Mouse (Mus musculus) MEL (cell line): ENCODE data around the gene Tm4sf1. TPM values are rescaled to one million over a fixed set of nuclear protein-coding genes. Genes with fewer than 3 reads are reported as not detected.

Experiments
- DNase-seq: peaks from one replicate; pipeline ENCODE4 v3.0.0; 2011; ENCODE audit warnings: low read depth, low spot score
- H3K27ac ChIP-seq: 2 replicates; pipeline ENCODE4 v1.5.1; 2012; ENCODE audit warnings: low read depth, mild to moderate bottlenecking, control low read depth, low read length, moderate library complexity; ENCODE audit not compliant: control insufficient read depth
- H3K27me3 ChIP-seq, 2 experiments: fragments of 150-350 bp in 1 of 2; sonication (generic) in 1 of 2; 2 replicates each; pipeline ENCODE4 v1.6.1; 2012; ENCODE audit warnings: low read length in 2 of 2, mild to moderate bottlenecking in 2 of 2, improper control_type of control experiment in 1 of 2, moderate library complexity in 1 of 2; ENCODE audit not compliant: insufficient read depth in 2 of 2, control insufficient read depth in 1 of 2
- H3K36me3 ChIP-seq, 2 experiments: 2 replicates each; pipeline ENCODE4 v1.6.1; 2012 to 2014; ENCODE audit warnings: low read length in 2 of 2, improper control_type of control experiment in 1 of 2, inconsistent platforms in 1 of 2, mild to moderate bottlenecking in 1 of 2; ENCODE audit not compliant: insufficient read depth in 2 of 2, control insufficient read depth in 1 of 2
- H3K4me1 ChIP-seq, 2 experiments: fragments of 150-350 bp in 1 of 2; sonication (generic) in 1 of 2; 2 replicates each; pipeline ENCODE4 v1.6.1; 2012; ENCODE audit warnings: low read length in 2 of 2, improper control_type of control experiment in 1 of 2, mild to moderate bottlenecking in 1 of 2; ENCODE audit not compliant: insufficient read depth in 2 of 2, control insufficient read depth in 1 of 2
- H3K4me3 ChIP-seq, 2 experiments: fragments of 150-350 bp in 1 of 2; sonication (generic) in 1 of 2; 2 replicates each; pipeline ENCODE4 v1.5.1; 2012; ENCODE audit warnings: low read depth in 2 of 2, low read length in 2 of 2, mild to moderate bottlenecking in 2 of 2, moderate library complexity in 2 of 2, control low read depth in 1 of 2, improper control_type of control experiment in 1 of 2; ENCODE audit not compliant: control insufficient read depth in 1 of 2, insufficient read depth in 1 of 2
- H3K79me2 ChIP-seq: 2 replicates; pipeline ENCODE4 v1.6.1; 2012; ENCODE audit warnings: mild to moderate bottlenecking, low read length, moderate library complexity; ENCODE audit not compliant: control insufficient read depth, poor library complexity, insufficient read depth
- H3K9ac ChIP-seq: 2 replicates; pipeline ENCODE4 v1.6.1; 2012; ENCODE audit warnings: low read depth, mild to moderate bottlenecking, control low read depth, low read length, moderate library complexity; ENCODE audit not compliant: control insufficient read depth, poor library complexity, severe bottlenecking
- H3K9me3 ChIP-seq: fragments of 150-350 bp; sonication (generic); replicated peaks from 2 replicates; pipeline ENCODE4 v1.6.1; 2012; ENCODE audit warnings: mild to moderate bottlenecking, low read length, improper control_type of control experiment, moderate library complexity; ENCODE audit not compliant: insufficient read depth
- CHD2 ChIP-seq: IDR thresholded peaks from 2 replicates; pipeline ENCODE4 v1.6.1; 2011; ENCODE audit warnings: low read length, improper control_type of control experiment
- CTCF ChIP-seq, 3 experiments: IDR thresholded peaks in 2 of 3; conservative IDR thresholded peaks in 1 of 3; 2 replicates each; pipeline ENCODE4 v1.5.1; 2011 to 2012; ENCODE audit warnings: low read length in 3 of 3, low read depth in 2 of 3, mild to moderate bottlenecking in 2 of 3, improper control_type of control experiment in 1 of 3, inconsistent platforms in 1 of 3, mixed read lengths in 1 of 3, moderate library complexity in 1 of 3; ENCODE audit not compliant: control insufficient read depth in 1 of 3, insufficient read depth in 1 of 3, poor library complexity in 1 of 3, severe bottlenecking in 1 of 3
- E2F4 ChIP-seq: IDR thresholded peaks from 2 replicates; pipeline ENCODE4 v1.6.1; 2011; ENCODE audit warnings: low read depth, low read length, improper control_type of control experiment, borderline replicate concordance
- ELF1 ChIP-seq: IDR thresholded peaks from 2 replicates; pipeline ENCODE4 v1.6.1; 2014; ENCODE audit warnings: low read depth, mild to moderate bottlenecking, inconsistent platforms, low read length, improper control_type of control experiment, moderate library complexity
- GATA1 ChIP-seq: IDR thresholded peaks from 2 replicates; pipeline ENCODE4 v1.6.1; 2011; ENCODE audit warnings: low read depth, low read length, improper control_type of control experiment
- JUND ChIP-seq: IDR thresholded peaks from 2 replicates; pipeline ENCODE4 v1.6.1; 2011; ENCODE audit warnings: low read depth, mild to moderate bottlenecking, improper control_type of control experiment, low read length
- KAT2A ChIP-seq: conservative IDR thresholded peaks from 2 replicates; pipeline ENCODE4 v1.6.1; 2012; ENCODE audit warnings: low read depth, low read length, improper control_type of control experiment, inconsistent platforms
- MAFK ChIP-seq: IDR thresholded peaks from 2 replicates; pipeline ENCODE4 v1.6.1; 2011; ENCODE audit warnings: low read depth, mild to moderate bottlenecking, low read length, improper control_type of control experiment, borderline replicate concordance
- MAZ ChIP-seq: IDR thresholded peaks from 2 replicates; pipeline ENCODE4 v1.6.1; 2012; ENCODE audit warnings: low read depth, mild to moderate bottlenecking, inconsistent platforms, low read length, improper control_type of control experiment
- MEF2A ChIP-seq: IDR thresholded peaks from 2 replicates; pipeline ENCODE4 v1.6.1; 2014; ENCODE audit warnings: low read depth, mild to moderate bottlenecking, inconsistent platforms, low read length, improper control_type of control experiment; ENCODE audit not compliant: poor library complexity, insufficient replicate concordance, severe bottlenecking; ENCODE audit errors: extremely low read depth
- MXI1 ChIP-seq: IDR thresholded peaks from 2 replicates; pipeline ENCODE4 v1.6.1; 2011; ENCODE audit warnings: mild to moderate bottlenecking, low read depth, low read length, improper control_type of control experiment
- MYB ChIP-seq: IDR thresholded peaks from 2 replicates; pipeline ENCODE4 v1.6.1; 2011; ENCODE audit warnings: mild to moderate bottlenecking, low read depth, low read length, improper control_type of control experiment
- NELFE ChIP-seq: IDR thresholded peaks from 2 replicates; pipeline ENCODE4 v1.6.1; 2011; ENCODE audit warnings: low read depth, low read length, improper control_type of control experiment
- NRF1 ChIP-seq: IDR thresholded peaks from 2 replicates; pipeline ENCODE4 v1.6.1; 2014; ENCODE audit warnings: low read depth, mild to moderate bottlenecking, inconsistent platforms, low read length, improper control_type of control experiment, moderate library complexity; ENCODE audit not compliant: poor library complexity, insufficient read depth, severe bottlenecking
- POLR2A ChIP-seq, 2 experiments: IDR thresholded peaks; 2 replicates each; pipeline ENCODE4 v1.6.1; 2011 to 2012; ENCODE audit warnings: low read length in 2 of 2, mild to moderate bottlenecking in 2 of 2, control low read depth in 1 of 2, improper control_type of control experiment in 1 of 2, low read depth in 1 of 2, moderate library complexity in 1 of 2; ENCODE audit not compliant: control insufficient read depth in 1 of 2, insufficient read depth in 1 of 2, poor library complexity in 1 of 2
- POLR2AphosphoS5 ChIP-seq: IDR thresholded peaks from 2 replicates; pipeline ENCODE4 v1.6.1; 2012; ENCODE audit warnings: low read depth, borderline replicate concordance, mild to moderate bottlenecking, inconsistent platforms, low read length, moderate library complexity, mixed read lengths
- SIN3A ChIP-seq: IDR thresholded peaks from 2 replicates; pipeline ENCODE4 v1.6.1; 2012; ENCODE audit warnings: low read length, improper control_type of control experiment, inconsistent platforms
- SMC3 ChIP-seq: IDR thresholded peaks from 2 replicates; pipeline ENCODE4 v1.6.1; 2011; ENCODE audit warnings: low read depth, low read length, improper control_type of control experiment
- TAL1 ChIP-seq: IDR thresholded peaks from 2 replicates; pipeline ENCODE4 v1.6.1; 2012; ENCODE audit warnings: mild to moderate bottlenecking, inconsistent platforms, low read length, moderate library complexity, mixed read lengths
- TBP ChIP-seq: IDR thresholded peaks from 2 replicates; pipeline ENCODE4 v1.8.0; 2011; ENCODE audit warnings: low read depth, low read length, improper control_type of control experiment
- TCF12 ChIP-seq: IDR thresholded peaks from 2 replicates; pipeline ENCODE4 v1.6.1; 2014; ENCODE audit warnings: low read depth, mild to moderate bottlenecking, inconsistent platforms, low read length, improper control_type of control experiment, moderate library complexity
- UBTF ChIP-seq: IDR thresholded peaks from 2 replicates; pipeline ENCODE4 v1.6.1; 2012; ENCODE audit warnings: low read depth, mild to moderate bottlenecking, inconsistent platforms, low read length, improper control_type of control experiment, moderate library complexity, borderline replicate concordance; ENCODE audit not compliant: insufficient read depth
- USF1 ChIP-seq: IDR thresholded peaks from 2 replicates; pipeline ENCODE4 v1.6.1; 2014; ENCODE audit warnings: low read depth, mild to moderate bottlenecking, inconsistent platforms, low read length, improper control_type of control experiment, moderate library complexity
- USF2 ChIP-seq, 2 experiments: IDR thresholded peaks; 2 replicates each; pipeline ENCODE4 v1.6.1; 2011 to 2012; ENCODE audit warnings: improper control_type of control experiment in 2 of 2, low read length in 2 of 2, borderline replicate concordance in 1 of 2, inconsistent platforms in 1 of 2, low read depth in 1 of 2, mild to moderate bottlenecking in 1 of 2; ENCODE audit not compliant: insufficient read depth in 1 of 2
- ZKSCAN1 ChIP-seq: IDR thresholded peaks from 2 replicates; pipeline ENCODE4 v1.6.1; 2012; ENCODE audit warnings: low read depth, mild to moderate bottlenecking, inconsistent platforms, low read length, improper control_type of control experiment, moderate library complexity
- ZNF384 ChIP-seq: IDR thresholded peaks from 2 replicates; pipeline ENCODE4 v1.6.1; 2012; ENCODE audit warnings: low read depth, mild to moderate bottlenecking, inconsistent platforms, low read length, improper control_type of control experiment
- polyA plus RNA-seq, 2 experiments: library from polyadenylated mRNA; stranded (reverse) in 1 of 2; unstranded in 1 of 2; fragments of >175 nt in 1 of 2; fragments of >200 nt in 1 of 2; gene quantifications; 2 replicates each; pipeline versions ENCODE4 v1.2.1 to v1.2.4; 2012; ENCODE audit warnings: low replicate concordance in 2 of 2, low read depth in 1 of 2; ENCODE audit not compliant: insufficient read length in 2 of 2, insufficient read depth in 1 of 2, missing spikeins in 1 of 2
- total RNA-seq: library from RNA; depleted of rRNA; stranded (reverse); fragments of 300-350 nt; gene quantifications from 2 replicates; pipeline ENCODE4 v1.2.3, GENCODE M21; 2012; rRNA removed

The Tm4sf1 gene
- total RNA-seq = not detected in 2 replicates
- not detected for polyA plus RNA-seq

- Histone ChIP-seq H3K9me3 (no peaks in the 10 kb centered on the region), H3K36me3 (no peaks in the 10 kb centered on the region), H3K79me2 (no peaks in the 10 kb centered on the region), H3K4me3 (no peak within 1 kb of the TSS), H3K4me1 (no peaks in the 10 kb centered on the region), H3K27me3 (no peaks in the 10 kb centered on the region), H3K27ac (no peak within 1 kb of the TSS), H3K9ac (no peak within 1 kb of the TSS)
- no peak for DNase-seq
- no peak for TF ChIP-seq MAZ
- TF ChIP-seq POLR2A (IDR thresholded peaks at IDR 0.05; ENCODE audit: control insufficient read depth in 1 of 2, insufficient read depth in 1 of 2, low read depth in 1 of 2, low read length in 2 of 2, poor library complexity in 1 of 2) = no peak
- no peak for TF ChIP-seq NRF1
- no peak for TF ChIP-seq MXI1
- TF ChIP-seq POLR2AphosphoS5 = no peak
- no peak for TF ChIP-seq ZNF384
- no peak for TF ChIP-seq TCF12
- no peak for TF ChIP-seq UBTF
- no peak for TF ChIP-seq JUND
- no peak for TF ChIP-seq SMC3
- no peak for TF ChIP-seq CHD2
- no peak for TF ChIP-seq MEF2A
- TF ChIP-seq USF2 (IDR thresholded peaks at IDR 0.05; ENCODE audit: borderline replicate concordance in 1 of 2, insufficient read depth in 1 of 2, low read depth in 1 of 2, low read length in 2 of 2) = no peak
- TF ChIP-seq TAL1 = no peak
These were observed at the start of gene Tm4sf1 for GRCm38 (mm10) chr3:57301921-57302539. TSS of gene Tm4sf1 (minus strand) at chr3:57301988.

- H3K9me3 ChIP-seq = no peaks in the 10 kb centered on the region
- no peak for TF ChIP-seq CHD2
- no peak for TF ChIP-seq MXI1
- no peak for TF ChIP-seq NRF1
- no peak for TF ChIP-seq MAFK
- TF ChIP-seq CTCF (IDR thresholded peaks at IDR 0.05 in 2 of 3, conservative IDR thresholded peaks at IDR 0.05 in 1 of 3; ENCODE audit: control insufficient read depth in 1 of 3, insufficient read depth in 1 of 3, low read depth in 2 of 3, low read length in 3 of 3, poor library complexity in 1 of 3, severe bottlenecking in 1 of 3) = no peak
- TF ChIP-seq SIN3A = no peak
- no peak for TF ChIP-seq MYB
- TF ChIP-seq ZKSCAN1 = no peak
- no peak for TF ChIP-seq USF1
- no peak for TF ChIP-seq GATA1
- TF ChIP-seq TBP = no peak
- TF ChIP-seq KAT2A = no peak
- no peak for TF ChIP-seq ZNF384
- no peak for TF ChIP-seq ELF1
- TF ChIP-seq E2F4 = no peak
- no peak for TF ChIP-seq NELFE
- TF ChIP-seq TAL1 = no peak
- no peak for TF ChIP-seq JUND
- no peak overlapping the region for H3K27ac ChIP-seq
- no peaks in the 10 kb centered on the region for H3K36me3 ChIP-seq
- H3K27me3 ChIP-seq = no peaks in the 10 kb centered on the region
- no peak overlapping the region for H3K4me3 ChIP-seq
- H3K4me1 ChIP-seq = no peaks in the 10 kb centered on the region
- H3K79me2 ChIP-seq = no peaks in the 10 kb centered on the region
- H3K9ac ChIP-seq = no peak overlapping the region
- DNase-seq = no peak
These were observed 43.0 kb upstream of the Tm4sf1 start for GRCm38 (mm10) chr3:57344811-57345210.
